22 mouse cellular contexts compared by ENCODE assay signal in the genomic region with DNA sequence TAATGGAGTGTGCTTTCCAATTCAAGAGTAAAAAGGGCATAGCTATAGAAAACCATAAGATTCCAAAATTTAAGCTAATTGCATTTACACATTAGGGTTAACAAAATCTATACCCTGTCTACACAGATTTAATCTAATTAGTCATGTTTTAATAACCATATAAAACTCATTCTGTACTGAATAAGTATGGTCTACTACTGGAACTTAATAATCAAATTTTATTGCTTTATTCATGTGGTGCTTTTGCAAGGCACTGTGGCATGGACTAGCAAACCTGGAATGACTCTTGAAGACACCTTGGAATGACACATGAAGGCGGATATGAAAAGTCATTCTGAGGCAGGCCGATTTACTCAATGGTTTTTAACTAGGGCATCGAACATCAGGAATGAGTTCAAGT. TPM values are rescaled to one million over a fixed set of nuclear protein-coding genes. Genes with fewer than 3 reads are reported as not detected.
DNase-seq lines count a peak whose midpoint lies in the region; ATAC-seq and TF ChIP-seq lines count a peak whose summit lies in the region.
"Had no signal": no experiment of that assay in that cellular context is flagged by ENCODE, and none has a peak within 500 bp of the region (broad histone marks: within the 10 kb centered on the region; RNA-seq: fewer than 3 reads in every experiment).

No protein-coding gene starts in this region.

- peaks cover 13% of the 10 kb centered on the region for H3K4me1 ChIP-seq in heart, embryonic 16.5 days (ENCODE audit: control insufficient read depth, insufficient read depth, low read length)
- peaks cover 2% of the 10 kb centered on the region for H3K4me1 ChIP-seq in heart, adult 2 months (ENCODE audit: control insufficient read depth, insufficient read depth, low read length)
- H3K4me1 ChIP-seq in MEL (ENCODE audit: control insufficient read depth in 1 of 2, insufficient read depth in 2 of 2, low read length in 2 of 2) = peaks cover 3 to 10% of the 10 kb centered on the region in 2 experiments; a peak in 3 of 4 replicates
- no peaks in the 10 kb centered on the region for H3K4me1 ChIP-seq in cortical plate, adult 2 months (ENCODE audit: control insufficient read depth, insufficient read depth, low read length)
- H3K4me1 ChIP-seq in liver, embryonic 14.5 days (replicated peaks; ENCODE audit: control insufficient read depth in 2 of 2, insufficient read depth in 2 of 2, low read length in 1 of 2) = peaks cover 13% of the 10 kb centered on the region in 2 experiments

- no peak for DNase-seq in heart, adult 2 months
- DNase-seq in MEL (ENCODE audit: low read depth, low spot score) = no peak
- no peak for DNase-seq in liver, embryonic 14.5 days (ENCODE audit: low read depth in 3 of 3, low spot score in 3 of 3)
- no peak for DNase-seq in adrenal gland, adult 2 months
- DNase-seq in lung, postnatal 36 days = no peak
- DNase-seq in Muller cell, postnatal 12 days (ENCODE audit: inconsistent ontology term) = no peak
- DNase-seq: adrenal gland, postnatal 25 days; gastrocnemius, postnatal 14 days; heart, postnatal 14 days; kidney, postnatal 4 days; layer of hippocampus, adult 9-11 months; right cerebral cortex, adult 18-20 months; right cerebral cortex, postnatal 4 days; thymus, postnatal 14 days had no signal

- no peak for TF ChIP-seq EP300 in heart, adult 2 months (IDR thresholded peaks at IDR 0.05; ENCODE audit: insufficient read depth, low read depth, low read length)
- TF ChIP-seq EP300 in MEL (IDR thresholded peaks at IDR 0.05; ENCODE audit: low read depth in 1 of 2, low read length in 2 of 2) = no peak
- TF ChIP-seq EP300 in liver, embryonic 14.5 days (IDR thresholded peaks at IDR 0.05; ENCODE audit: low read depth) = no peak

- TF ChIP-seq CTCF in heart, adult 2 months (IDR thresholded peaks at IDR 0.05) = no peak
- no peak for TF ChIP-seq CTCF in MEL (IDR thresholded peaks at IDR 0.05 in 2 of 3, conservative IDR thresholded peaks at IDR 0.05 in 1 of 3; ENCODE audit: control insufficient read depth in 1 of 3, insufficient read depth in 1 of 3, low read depth in 2 of 3, low read length in 3 of 3, poor library complexity in 1 of 3, severe bottlenecking in 1 of 3)
- no peak for TF ChIP-seq CTCF in cortical plate, adult 2 months (IDR thresholded peaks at IDR 0.05; ENCODE audit: extremely low read depth, insufficient read depth, low read length)
- TF ChIP-seq CTCF in liver, embryonic 14.5 days (IDR thresholded peaks at IDR 0.05; ENCODE audit: low read depth) = no peak

- ATAC-seq in heart, embryonic 16.5 days (replicated peaks; ENCODE audit: extremely low read depth, insufficient read depth, low FRiP score) = no peak
- no peak for ATAC-seq in liver, embryonic 14.5 days (ENCODE audit: insufficient read depth)
- ATAC-seq: forebrain, embryonic 14.5 days; hindbrain, postnatal 0 days; intestine, embryonic 16.5 days; lung, postnatal 0 days had no signal

- no peak for TF ChIP-seq POLR2A in heart, adult 2 months (IDR thresholded peaks at IDR 0.05; ENCODE audit: insufficient read depth, low read depth, low read length)
- TF ChIP-seq POLR2A in MEL (IDR thresholded peaks at IDR 0.05; ENCODE audit: control insufficient read depth in 1 of 2, insufficient read depth in 1 of 2, low read depth in 1 of 2, low read length in 2 of 2, poor library complexity in 1 of 2) = no peak
- TF ChIP-seq POLR2A in cortical plate, adult 2 months (IDR thresholded peaks at IDR 0.05; ENCODE audit: extremely low read depth, insufficient read depth, low read length) = no peak

- H3K27me3 ChIP-seq in heart, embryonic 16.5 days (ENCODE audit: control insufficient read depth, insufficient read depth, low read length) = no peaks in the 10 kb centered on the region
- H3K27me3 ChIP-seq in heart, adult 2 months (ENCODE audit: control insufficient read depth, insufficient read depth, low read length) = no peaks in the 10 kb centered on the region
- H3K27me3 ChIP-seq in MEL (ENCODE audit: control insufficient read depth in 1 of 2, insufficient read depth in 2 of 2, low read length in 2 of 2) = no peaks in the 10 kb centered on the region
- H3K27me3 ChIP-seq in liver, embryonic 14.5 days (ENCODE audit: control insufficient read depth, insufficient read depth, low read length) = no peaks in the 10 kb centered on the region
- H3K27me3 ChIP-seq: neural tube, embryonic 15.5 days had no signal

- peaks cover 11% of the 10 kb centered on the region for H3K36me3 ChIP-seq in heart, embryonic 16.5 days (ENCODE audit: control insufficient read depth, insufficient read depth)
- H3K36me3 ChIP-seq in heart, adult 2 months (ENCODE audit: control insufficient read depth, insufficient read depth, low read length) = peaks cover 24% of the 10 kb centered on the region
- H3K36me3 ChIP-seq in MEL (ENCODE audit: control insufficient read depth in 1 of 2, insufficient read depth in 2 of 2, low read length in 2 of 2) = peaks cover 15 to 27% of the 10 kb centered on the region in 2 experiments
- peaks cover 14% of the 10 kb centered on the region for H3K36me3 ChIP-seq in liver, embryonic 14.5 days (replicated peaks; ENCODE audit: control insufficient read depth, insufficient read depth, low read depth)

- 95% methylated on average over 3 of the region's 3 CpGs for WGBS in heart, embryonic 16.5 days
- WGBS in heart, adult 2 months = 93% methylated on average over 3 of the region's 3 CpGs
- 88% methylated on average over 3 of the region's 3 CpGs for WGBS in liver, embryonic 14.5 days (ENCODE audit: insufficient replicate concordance)

- intact Hi-C loops in heart, adult 2 months (cut with DNase I) = loop anchor here (10.0 kb wide), 1 partner anchor 679 kb away; a partner anchor contains a TSS

- H3K4me2 ChIP-seq in heart, embryonic 16.5 days (ENCODE audit: low read depth, low read length) = no peak overlapping the region
- H3K4me2 ChIP-seq in liver, embryonic 14.5 days (ENCODE audit: low read depth) = peak overlapping the region; percentile 92; the same call in 1 of the 2 replicates
- H3K4me2 ChIP-seq: midbrain, embryonic 11.5 days had no signal

- H3K27ac ChIP-seq in heart, embryonic 16.5 days (ENCODE audit: low read length) = no peak overlapping the region
- H3K27ac ChIP-seq in heart, adult 2 months = no peak overlapping the region
- H3K27ac ChIP-seq in MEL (ENCODE audit: control insufficient read depth, low read depth, low read length) = peak overlapping the region; percentile 12; the same call in 1 of the 2 replicates
- no peak overlapping the region for H3K27ac ChIP-seq in cortical plate, adult 2 months (ENCODE audit: insufficient read depth, low read length)
- H3K27ac ChIP-seq in liver, embryonic 14.5 days = no peak overlapping the region
- H3K27ac ChIP-seq: hindbrain, postnatal 0 days; neural tube, embryonic 15.5 days had no signal

- H3K4me3 ChIP-seq in heart, embryonic 16.5 days (ENCODE audit: low read length) = 0 out of 2 replicates have a peak overlapping the region, but pooled peaks have one; percentile 2
- no peak overlapping the region for H3K4me3 ChIP-seq in heart, adult 2 months
- peak overlapping the region in 1 of 2 experiments; percentile 79; a peak in 2 of 4 replicates for H3K4me3 ChIP-seq in MEL (ENCODE audit: control insufficient read depth in 1 of 2, insufficient read depth in 1 of 2, low read depth in 2 of 2, low read length in 2 of 2)
- peak overlapping the region; percentile 87; the same call in 1 of the 2 replicates for H3K4me3 ChIP-seq in cortical plate, adult 2 months (ENCODE audit: insufficient read depth, low read length)
- no peak overlapping the region; a peak in 1 of 4 replicates for H3K4me3 ChIP-seq in liver, embryonic 14.5 days (ENCODE audit: insufficient read depth in 1 of 2, low read depth in 2 of 2, low read length in 2 of 2)

- H3K79me2 ChIP-seq in heart, adult 2 months (replicated peaks; ENCODE audit: control insufficient read depth, insufficient read depth, low read length) = no peaks in the 10 kb centered on the region
- peaks cover 28% of the 10 kb centered on the region for H3K79me2 ChIP-seq in MEL (ENCODE audit: control insufficient read depth, insufficient read depth, low read length, poor library complexity)

- no peak for TF ChIP-seq RAD21 in MEL (IDR thresholded peaks at IDR 0.05; ENCODE audit: low read depth, low read length)

- H3K9me3 ChIP-seq in heart, embryonic 16.5 days (replicated peaks; ENCODE audit: control insufficient read depth, low read length) = no peaks in the 10 kb centered on the region
- H3K9me3 ChIP-seq in MEL (replicated peaks; ENCODE audit: insufficient read depth, low read length) = no peaks in the 10 kb centered on the region
- H3K9me3 ChIP-seq in liver, embryonic 14.5 days (ENCODE audit: control insufficient read depth, low read length) = no peaks in the 10 kb centered on the region
- H3K9me3 ChIP-seq: neural tube, embryonic 15.5 days had no signal

- H3K9ac ChIP-seq in heart, embryonic 16.5 days (ENCODE audit: low read length) = no peak overlapping the region
- H3K9ac ChIP-seq in heart, adult 2 months (ENCODE audit: low read depth, low read length) = no peak overlapping the region
- H3K9ac ChIP-seq in MEL (ENCODE audit: control insufficient read depth, low read depth, low read length, poor library complexity, severe bottlenecking) = peak overlapping the region; percentile 95
- no peak overlapping the region for H3K9ac ChIP-seq in liver, embryonic 14.5 days (replicated peaks)
- H3K9ac ChIP-seq: neural tube, embryonic 15.5 days had no signal

RNA-seq across cellular contexts. Expression of a gene that starts 2.2 kb away (rescaled TPM):
- 32.7 and 35.7 TPM in 2 replicates for polyA plus RNA-seq in heart, embryonic 16.5 days (2015; fragmentation: Nextera tagmentation; extraction: Ambion mirVana)
- total RNA-seq in heart, adult 2 months (2021) = 10 to 100 TPM; 32.0 to 42.0 TPM
- polyA plus RNA-seq in heart, adult 2 months (2012; rRNA removed) = 9.3 and 27.5 TPM in 2 replicates
- 70.2 and 79.5 TPM in 2 replicates for total RNA-seq in MEL (2012; rRNA removed)
- polyA plus RNA-seq in MEL (2012; ENCODE audit: insufficient read depth in 1 of 2, insufficient read length in 2 of 2, low read depth in 1 of 2, low replicate concordance in 2 of 2, missing spikeins in 1 of 2) = 100 to 1,000 TPM in 1 of 2 experiments, 10 to 100 TPM in 1; 67.3 to 192 TPM
- 32.9 and 33.3 TPM in 2 replicates for polyA plus RNA-seq in cortical plate, adult 2 months (2012; rRNA removed)
- 22.7 and 35.4 TPM in 2 replicates for polyA plus RNA-seq in liver, embryonic 14.5 days (2012; rRNA removed)
- 29.3 and 34.1 TPM in 2 replicates for polyA plus RNA-seq in liver, embryonic 14.5 days (2014; fragmentation: Nextera tagmentation; extraction: Ambion mirVana)
- total RNA-seq in adrenal gland, adult 2 months (2021) = 10 to 100 TPM; 47.1 to 49.9 TPM
- 0.74 and 1.0 TPM in 2 replicates for polyA plus RNA-seq in adrenal gland, adult 2 months (2012; rRNA removed)

RNA-seq across cellular contexts. Expression of a gene that starts 2.3 kb away (rescaled TPM):
- 85.6 and 98.4 TPM in 2 replicates for polyA plus RNA-seq in heart, embryonic 16.5 days (2015; fragmentation: Nextera tagmentation; extraction: Ambion mirVana)
- 10 to 100 TPM; 12.2 to 12.3 TPM for total RNA-seq in heart, adult 2 months (2021)
- polyA plus RNA-seq in heart, adult 2 months (2012; rRNA removed) = 6.8 and 9.0 TPM in 2 replicates
- total RNA-seq in MEL (2012; rRNA removed) = 78.7 and 96.3 TPM in 2 replicates
- 10 to 100 TPM; 80.5 to 83.8 TPM for polyA plus RNA-seq in MEL (2012; ENCODE audit: insufficient read depth in 1 of 2, insufficient read length in 2 of 2, low read depth in 1 of 2, low replicate concordance in 2 of 2, missing spikeins in 1 of 2)
- 21.1 and 21.9 TPM in 2 replicates for polyA plus RNA-seq in cortical plate, adult 2 months (2012; rRNA removed)
- 27.6 and 32.5 TPM in 2 replicates for polyA plus RNA-seq in liver, embryonic 14.5 days (2012; rRNA removed)
- 91.2 and 96.1 TPM in 2 replicates for polyA plus RNA-seq in liver, embryonic 14.5 days (2014; fragmentation: Nextera tagmentation; extraction: Ambion mirVana)
- total RNA-seq in adrenal gland, adult 2 months (2021) = 100 to 1,000 TPM in 1 of 2 experiments, 10 to 100 TPM in 1; 96.4 to 103 TPM
- polyA plus RNA-seq in adrenal gland, adult 2 months (2012; rRNA removed) = 104 and 105 TPM in 2 replicates

RNA-seq across cellular contexts. Expression of a gene that starts 53.0 kb away (rescaled TPM):
- polyA plus RNA-seq in heart, embryonic 16.5 days (2015; fragmentation: Nextera tagmentation; extraction: Ambion mirVana) = 17.9 and 20.6 TPM in 2 replicates
- total RNA-seq in heart, adult 2 months (2021) = 100 to 1,000 TPM; 116 to 119 TPM
- 48.3 and 92.1 TPM in 2 replicates for polyA plus RNA-seq in heart, adult 2 months (2012; rRNA removed)
- total RNA-seq in MEL (2012; rRNA removed) = 78.3 and 83.9 TPM in 2 replicates
- polyA plus RNA-seq in MEL (2012; ENCODE audit: insufficient read depth in 1 of 2, insufficient read length in 2 of 2, low read depth in 1 of 2, low replicate concordance in 2 of 2, missing spikeins in 1 of 2) = 100 to 1,000 TPM in 1 of 2 experiments, 10 to 100 TPM in 1; 89.5 to 107 TPM
- 94.4 and 97.9 TPM in 2 replicates for polyA plus RNA-seq in cortical plate, adult 2 months (2012; rRNA removed)
- polyA plus RNA-seq in liver, embryonic 14.5 days (2012; rRNA removed) = 22.3 and 28.5 TPM in 2 replicates
- 15.2 and 16.0 TPM in 2 replicates for polyA plus RNA-seq in liver, embryonic 14.5 days (2014; fragmentation: Nextera tagmentation; extraction: Ambion mirVana)
- 100 to 1,000 TPM; 125 to 149 TPM for total RNA-seq in adrenal gland, adult 2 months (2021)
- polyA plus RNA-seq in adrenal gland, adult 2 months (2012; rRNA removed) = 23.5 and 26.2 TPM in 2 replicates

Comparison
In these comparisons a context has a peak if more than half of its experiments do, and no peak if none do; other contexts are left out.
1. H3K4me3 ChIP-seq: peak in heart, embryonic 16.5 days (single experiment) and cortical plate, adult 2 months (single experiment); none in heart, adult 2 months (single experiment) and liver, embryonic 14.5 days (0 of 2).